Mouse (Mus musculus): Measurements from ENCODE around the gene Klc1. TPM values are rescaled to one million over a fixed set of nuclear protein-coding genes. Genes with fewer than 3 reads are reported as not detected.

The Klc1 gene
- polyA plus RNA-seq, 1 experiment from 2014 or later = 9.6 TPM

GRCm38 (mm10) chr12:111817991-111818390 lies 59.3 kb downstream of the Klc1 start:
- H3K27ac ChIP-seq (ENCODE audit: low read depth) = peak overlapping the region; percentile 17; the same call in 1 of the 2 replicates
- H3K4me1 ChIP-seq (ENCODE audit: insufficient read depth) = peaks cover 54% of the 10 kb centered on the region
- no peaks in the 10 kb centered on the region for H3K27me3 ChIP-seq (ENCODE audit: insufficient read depth, low read length)
- TF ChIP-seq EP300 (IDR thresholded peaks at IDR 0.05; ENCODE audit: low read depth) (no peak), CTCF (IDR thresholded peaks at IDR 0.05; ENCODE audit: low read depth) (no peak)
- H3K36me3 ChIP-seq (replicated peaks; ENCODE audit: insufficient read depth, low read length) = no peaks in the 10 kb centered on the region; the same call in 1 of the 2 replicates
- H3K9ac ChIP-seq (replicated peaks) = no peak overlapping the region
- no peak overlapping the region for H3K4me3 ChIP-seq (ENCODE audit: low read depth, low read length)
- peak overlapping the region; percentile 20 for H3K4me2 ChIP-seq (ENCODE audit: low read depth, low read length)
- ATAC-seq = no peak
- 57% methylated on average over 8 of the region's 8 CpGs for WGBS (ENCODE audit: insufficient replicate concordance)
- H3K9me3 ChIP-seq (ENCODE audit: low read length) = no peaks in the 10 kb centered on the region
- no peak for DNase-seq

- Histone ChIP-seq H3K36me3 (replicated peaks; ENCODE audit: insufficient read depth, low read length) (peaks cover 14% of the 10 kb centered on the region), H3K4me2 (ENCODE audit: low read depth, low read length) (no peak overlapping the region), H3K4me1 (ENCODE audit: insufficient read depth) (peaks cover 46% of the 10 kb centered on the region), H3K4me3 (ENCODE audit: low read depth, low read length) (no peak overlapping the region), H3K27ac (ENCODE audit: low read depth) (no peak overlapping the region), H3K9me3 (ENCODE audit: low read length) (no peaks in the 10 kb centered on the region), H3K27me3 (ENCODE audit: insufficient read depth, low read length) (no peaks in the 10 kb centered on the region), H3K9ac (replicated peaks) (no peak overlapping the region)
- WGBS (ENCODE audit: insufficient replicate concordance) = 65% methylated on average over 8 of the region's 8 CpGs
- TF ChIP-seq CTCF (IDR thresholded peaks at IDR 0.05; ENCODE audit: low read depth) = no peak
- TF ChIP-seq EP300 (IDR thresholded peaks at IDR 0.05; ENCODE audit: low read depth) = no peak
- DNase-seq (no peak), ATAC-seq (no peak)
Observed at GRCm38 (mm10) chr12:111819936-111820335, 61.3 kb downstream of the Klc1 start.

DNA sequence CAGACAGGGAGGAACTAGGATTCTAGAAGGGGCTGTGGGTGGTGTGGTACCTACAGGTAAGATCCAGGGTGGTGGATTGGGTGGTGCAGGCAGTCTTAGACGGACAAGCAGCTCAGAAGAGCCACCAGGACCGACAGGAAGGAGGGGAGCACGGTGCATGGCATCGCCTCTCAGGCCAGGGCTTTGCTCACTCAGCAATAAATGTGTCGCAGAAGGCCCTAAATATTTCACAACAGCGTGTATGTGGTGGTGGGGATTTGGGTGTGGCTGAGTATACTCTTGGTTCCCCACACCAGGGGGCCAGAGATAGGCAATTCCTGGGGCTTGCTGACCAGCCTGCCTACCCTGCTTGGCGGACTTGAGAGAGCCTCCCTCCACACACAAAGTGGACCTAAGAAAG lies 62.1 kb downstream of the Klc1 start:
- no peak for DNase-seq
- TF ChIP-seq CTCF (IDR thresholded peaks at IDR 0.05; ENCODE audit: low read depth) (no peak), EP300 (IDR thresholded peaks at IDR 0.05; ENCODE audit: low read depth) (no peak)
- Histone ChIP-seq H3K27ac (ENCODE audit: low read depth) (no peak overlapping the region), H3K4me3 (ENCODE audit: low read depth, low read length) (no peak overlapping the region), H3K4me1 (ENCODE audit: insufficient read depth) (peaks cover 39% of the 10 kb centered on the region), H3K4me2 (ENCODE audit: low read depth, low read length) (no peak overlapping the region), H3K27me3 (ENCODE audit: insufficient read depth, low read length) (no peaks in the 10 kb centered on the region), H3K36me3 (replicated peaks; ENCODE audit: insufficient read depth, low read length) (peaks cover 21% of the 10 kb centered on the region), H3K9ac (replicated peaks) (no peak overlapping the region), H3K9me3 (ENCODE audit: low read length) (no peaks in the 10 kb centered on the region)
- no peak for ATAC-seq
- WGBS (ENCODE audit: insufficient replicate concordance) = 58% methylated on average over 7 of the region's 7 CpGs

- no peaks in the 10 kb centered on the region for H3K9me3 ChIP-seq (ENCODE audit: low read length)
- no peak for ATAC-seq
- no peak overlapping the region for H3K4me3 ChIP-seq (ENCODE audit: low read depth, low read length)
- no peak overlapping the region for H3K4me2 ChIP-seq (ENCODE audit: low read depth, low read length)
- no peak for DNase-seq
- TF ChIP-seq EP300 (IDR thresholded peaks at IDR 0.05; ENCODE audit: low read depth) (no peak), CTCF (IDR thresholded peaks at IDR 0.05; ENCODE audit: low read depth) (no peak)
- H3K9ac ChIP-seq (replicated peaks) = no peak overlapping the region
- WGBS (ENCODE audit: insufficient replicate concordance) = 73% methylated on average over 4 of the region's 4 CpGs
- H3K27me3 ChIP-seq (ENCODE audit: insufficient read depth, low read length) = no peaks in the 10 kb centered on the region
- H3K27ac ChIP-seq (ENCODE audit: low read depth) = no peak overlapping the region
- peaks cover 27% of the 10 kb centered on the region for H3K4me1 ChIP-seq (ENCODE audit: insufficient read depth)
- peaks cover 32% of the 10 kb centered on the region for H3K36me3 ChIP-seq (replicated peaks; ENCODE audit: insufficient read depth, low read length)
Observed at GRCm38 (mm10) chr12:111821931-111822330, 63.3 kb downstream of the Klc1 start.

GRCm38 (mm10) chr12:111827556-111827955 lies 68.9 kb downstream of the Klc1 start:
- H3K9ac ChIP-seq (replicated peaks) = no peak overlapping the region
- no peaks in the 10 kb centered on the region for H3K27me3 ChIP-seq (ENCODE audit: insufficient read depth, low read length)
- H3K4me3 ChIP-seq (ENCODE audit: low read depth, low read length) = no peak overlapping the region
- no peak overlapping the region for H3K27ac ChIP-seq (ENCODE audit: low read depth)
- TF ChIP-seq EP300 (IDR thresholded peaks at IDR 0.05; ENCODE audit: low read depth) = no peak
- TF ChIP-seq CTCF (IDR thresholded peaks at IDR 0.05; ENCODE audit: low read depth) = no peak
- no peaks in the 10 kb centered on the region for H3K9me3 ChIP-seq (ENCODE audit: low read length)
- no peaks in the 10 kb centered on the region for H3K4me1 ChIP-seq (ENCODE audit: insufficient read depth)
- H3K36me3 ChIP-seq (replicated peaks; ENCODE audit: insufficient read depth, low read length) = peaks cover 70% of the 10 kb centered on the region
- no peak for ATAC-seq
- DNase-seq = no peak
- H3K4me2 ChIP-seq (ENCODE audit: low read depth, low read length) = no peak overlapping the region
- WGBS (ENCODE audit: insufficient replicate concordance) = 91% methylated on average over 12 of the region's 12 CpGs

GRCm38 (mm10) chr12:111829447-111829846 lies 70.8 kb downstream of the Klc1 start:
- Histone ChIP-seq H3K4me3 (ENCODE audit: low read depth, low read length) (no peak overlapping the region), H3K9me3 (ENCODE audit: low read length) (no peaks in the 10 kb centered on the region), H3K9ac (replicated peaks) (no peak overlapping the region), H3K27ac (ENCODE audit: low read depth) (peak overlapping the region; percentile 55), H3K36me3 (replicated peaks; ENCODE audit: insufficient read depth, low read length) (peaks cover 63% of the 10 kb centered on the region), H3K4me2 (ENCODE audit: low read depth, low read length) (no peak overlapping the region), H3K4me1 (ENCODE audit: insufficient read depth) (no peaks in the 10 kb centered on the region), H3K27me3 (ENCODE audit: insufficient read depth, low read length) (no peaks in the 10 kb centered on the region)
- no peak for DNase-seq
- no peak for ATAC-seq
- TF ChIP-seq CTCF (IDR thresholded peaks at IDR 0.05; ENCODE audit: low read depth) (no peak), EP300 (IDR thresholded peaks at IDR 0.05; ENCODE audit: low read depth) (no peak)
- 66% methylated on average over 5 of the region's 5 CpGs for WGBS (ENCODE audit: insufficient replicate concordance)

DNA sequence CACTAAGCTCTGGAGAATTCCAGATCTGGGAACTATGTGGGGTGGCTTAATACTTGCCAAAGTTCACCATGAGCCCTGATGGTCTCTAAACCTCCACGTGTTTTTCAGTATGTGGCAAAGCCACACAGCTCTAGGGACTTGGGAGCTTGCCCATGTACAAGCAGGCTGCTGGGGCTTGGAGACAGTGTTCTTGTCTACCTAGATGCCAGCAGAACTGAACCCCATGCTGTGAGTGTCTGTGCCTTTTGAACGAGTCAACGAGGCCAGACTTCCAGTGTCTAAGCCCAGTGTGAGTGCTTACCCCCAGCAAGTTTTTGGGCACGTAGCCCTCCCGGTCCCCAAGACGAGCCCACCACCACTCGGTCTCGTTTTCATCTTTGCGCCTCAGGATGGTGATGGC lies 71.3 kb downstream of the Klc1 start:
- 90% methylated on average over 9 of the region's 9 CpGs for WGBS (ENCODE audit: insufficient replicate concordance)
- Histone ChIP-seq H3K4me1 (ENCODE audit: insufficient read depth) (no peaks in the 10 kb centered on the region), H3K4me3 (ENCODE audit: low read depth, low read length) (no peak overlapping the region), H3K4me2 (ENCODE audit: low read depth, low read length) (no peak overlapping the region), H3K27ac (ENCODE audit: low read depth) (peak overlapping the region; percentile 55), H3K9me3 (ENCODE audit: low read length) (no peaks in the 10 kb centered on the region), H3K36me3 (replicated peaks; ENCODE audit: insufficient read depth, low read length) (peaks cover 62% of the 10 kb centered on the region), H3K27me3 (ENCODE audit: insufficient read depth, low read length) (no peaks in the 10 kb centered on the region), H3K9ac (replicated peaks) (no peak overlapping the region)
- DNase-seq = no peak
- ATAC-seq = no peak
- TF ChIP-seq EP300 (IDR thresholded peaks at IDR 0.05; ENCODE audit: low read depth) = no peak
- TF ChIP-seq CTCF (IDR thresholded peaks at IDR 0.05; ENCODE audit: low read depth) = no peak

Measured in liver, postnatal 0 days (tissue).